Mouse (Mus musculus) embryonic fibroblast, embryonic 13.5 days (primary cell): ENCODE data around the gene Rhot2.
A peak's percentile ranks its signal among the peaks of the same experiment; 100 is the strongest.

Experiments used
- CTCF ChIP-seq: IDR thresholded peaks from 2 replicates; pipeline ENCODE4 v1.5.1; 2011; ENCODE audit warnings: mild to moderate bottlenecking, control low read depth, low read length, moderate library complexity, borderline replicate concordance; ENCODE audit not compliant: insufficient read depth
- POLR2A ChIP-seq: IDR thresholded peaks from 2 replicates; pipeline ENCODE4 v1.6.1; 2011; ENCODE audit warnings: low read depth, mild to moderate bottlenecking, control low read depth, low read length, moderate library complexity

DNA sequence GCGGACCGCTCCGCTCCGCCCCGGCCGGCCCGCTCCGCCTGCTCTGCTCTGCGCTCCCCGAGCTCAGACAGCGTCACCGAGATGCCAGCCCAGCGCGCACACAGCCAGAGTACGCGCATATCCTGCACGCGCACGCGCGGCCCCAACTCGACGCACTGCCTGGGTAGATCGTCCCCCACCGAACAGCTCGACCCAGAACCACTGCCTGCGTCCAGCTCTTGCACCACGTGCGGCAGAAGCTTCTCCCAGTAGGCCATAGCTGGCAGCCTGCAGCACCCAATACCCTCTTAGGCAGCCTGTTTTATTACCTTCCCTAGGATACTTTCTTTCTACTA is 7.6 kb downstream of the Rhot2 start, which contains the start of gene Rhbdl1:
- no peak for TF ChIP-seq CTCF
- TF ChIP-seq POLR2A = peak; percentile 63
